Mouse (Mus musculus) C2C12 (cell line): ENCODE measurements around the gene Atrnl1. TPM values are rescaled to one million over a fixed set of nuclear protein-coding genes. Genes with fewer than 3 reads are reported as not detected.

ENCODE experiments used
- H3K27me3 ChIP-seq: one replicate; pipeline ENCODE4 v1.6.1; 2011; ENCODE audit not compliant: control insufficient read depth, insufficient read depth, insufficient read length
- H3K36me3 ChIP-seq: one replicate; pipeline ENCODE4 v1.6.1; 2011; ENCODE audit not compliant: control insufficient read depth, insufficient read depth
- H3K4me3 ChIP-seq: one replicate; pipeline ENCODE4 v1.5.1; 2011; ENCODE audit warnings: mild to moderate bottlenecking, control low read depth; ENCODE audit not compliant: poor library complexity, insufficient read depth, severe bottlenecking
- H3K79me2 ChIP-seq: one replicate; pipeline ENCODE4 v1.6.1; 2011; ENCODE audit not compliant: control insufficient read depth, insufficient read depth
- H3K79me3 ChIP-seq: one replicate; pipeline ENCODE4 v1.6.1; 2011; ENCODE audit warnings: low read depth, control low read depth
- H3ac ChIP-seq: one replicate; pipeline ENCODE3; 2011; ENCODE audit warnings: low read depth; ENCODE audit not compliant: control insufficient read depth, insufficient read length
- CEBPB ChIP-seq: IDR thresholded peaks from one replicate; pipeline ENCODE4 v1.6.1; 2011; ENCODE audit warnings: low read depth, mild to moderate bottlenecking, control low read depth, moderate library complexity
- CTCF ChIP-seq: IDR thresholded peaks from one replicate; pipeline ENCODE4 v1.5.1; 2011; ENCODE audit not compliant: control insufficient read depth, insufficient read depth, insufficient read length
- FOSL1 ChIP-seq: IDR thresholded peaks from one replicate; pipeline ENCODE4 v1.8.0; 2011; ENCODE audit warnings: mild to moderate bottlenecking, low read length; ENCODE audit not compliant: poor library complexity, insufficient read depth, severe bottlenecking
- MAX ChIP-seq: IDR thresholded peaks from one replicate; pipeline ENCODE4 v1.6.1; 2011; ENCODE audit warnings: mild to moderate bottlenecking, control low read depth
- MYOD1 ChIP-seq: IDR thresholded peaks from one replicate; pipeline ENCODE4 v1.6.1; 2011; ENCODE audit warnings: low read depth; ENCODE audit not compliant: control insufficient read depth, insufficient read length
- MYOG ChIP-seq: IDR thresholded peaks from one replicate; pipeline ENCODE4 v1.6.1; 2011; ENCODE audit not compliant: control insufficient read depth, insufficient read length; ENCODE audit errors: extremely low read depth
- USF1 ChIP-seq: IDR thresholded peaks from one replicate; pipeline ENCODE4 v1.6.1; 2011; ENCODE audit warnings: low read depth, mild to moderate bottlenecking, control low read depth, moderate library complexity
- polyA plus RNA-seq: library from polyadenylated mRNA; unstranded; fragments of >200 nt; fragmentation: generic; extraction: Trizol; gene quantifications from one replicate; pipeline ENCODE4 v1.2.1, GENCODE M21; 2012; ENCODE audit warnings: missing spikeins

Atrnl1 gene
- polyA plus RNA-seq, 1 experiment, result 3.3 TPM

GRCm38 (mm10) chr19:57963874-57964273 is 353.0 kb downstream of the Atrnl1 start:
- no peaks in the 10 kb centered on the region for H3K27me3 ChIP-seq
- H3K79me3 ChIP-seq, result no peaks in the 10 kb centered on the region
- H3K79me2 ChIP-seq, result no peaks in the 10 kb centered on the region
- no peak overlapping the region for H3K4me3 ChIP-seq
- H3ac ChIP-seq, result no peak overlapping the region
- no peaks in the 10 kb centered on the region for H3K36me3 ChIP-seq
- TF ChIP-seq MYOD1, result no peak

- no peaks in the 10 kb centered on the region for H3K79me2 ChIP-seq
- H3ac ChIP-seq, result no peak overlapping the region
These were observed 358.9 kb downstream of the Atrnl1 start for GRCm38 (mm10) chr19:57969766-57970165.

GRCm38 (mm10) chr19:57970342-57970895 is 359.6 kb downstream of the Atrnl1 start:
- no peak overlapping the region for H3ac ChIP-seq
- no peaks in the 10 kb centered on the region for H3K36me3 ChIP-seq
- TF ChIP-seq CEBPB, result no peak
- no peak for TF ChIP-seq MYOD1
- no peak for TF ChIP-seq MYOG
- no peak for TF ChIP-seq MAX
- TF ChIP-seq CTCF, result no peak
- TF ChIP-seq FOSL1, result no peak
- TF ChIP-seq USF1, result no peak
- no peaks in the 10 kb centered on the region for H3K79me3 ChIP-seq
- H3K27me3 ChIP-seq, result no peaks in the 10 kb centered on the region
- H3K4me3 ChIP-seq, result no peak overlapping the region
- no peaks in the 10 kb centered on the region for H3K79me2 ChIP-seq

More at GRCm38 (mm10) chr19:57969766-57970165, 358.9 kb downstream of the Atrnl1 start:
- TF ChIP-seq MYOG, result no peak
- TF ChIP-seq CEBPB, result no peak
- TF ChIP-seq FOSL1, result no peak
- TF ChIP-seq CTCF, result no peak
- TF ChIP-seq USF1, result no peak
- no peak for TF ChIP-seq MAX
- no peak for TF ChIP-seq MYOD1
- H3K36me3 ChIP-seq, result no peaks in the 10 kb centered on the region
- H3K27me3 ChIP-seq, result no peaks in the 10 kb centered on the region
- no peak overlapping the region for H3K4me3 ChIP-seq
- no peaks in the 10 kb centered on the region for H3K79me3 ChIP-seq

- no peaks in the 10 kb centered on the region for H3K79me3 ChIP-seq
- H3K79me2 ChIP-seq, result no peaks in the 10 kb centered on the region
- H3ac ChIP-seq, result no peak overlapping the region
- TF ChIP-seq CEBPB (no peak), MYOD1 (no peak), MAX (no peak), FOSL1 (no peak), MYOG (no peak)
- no peaks in the 10 kb centered on the region for H3K27me3 ChIP-seq
- H3K4me3 ChIP-seq, result no peak overlapping the region
- no peaks in the 10 kb centered on the region for H3K36me3 ChIP-seq
These were observed 364.4 kb downstream of the Atrnl1 start for GRCm38 (mm10) chr19:57975201-57975600.

GRCm38 (mm10) chr19:57985918-57986900 is 375.4 kb downstream of the Atrnl1 start:
- TF ChIP-seq MAX (no peak), MYOG (no peak), FOSL1 (no peak), CEBPB (no peak), USF1 (no peak), CTCF (no peak)
- Histone ChIP-seq H3ac (no peak overlapping the region), H3K79me2 (no peaks in the 10 kb centered on the region), H3K79me3 (no peaks in the 10 kb centered on the region), H3K4me3 (no peak overlapping the region), H3K27me3 (no peaks in the 10 kb centered on the region), H3K36me3 (no peaks in the 10 kb centered on the region)
